Mouse (Mus musculus) MEL (cell line): ENCODE measurements around the gene Pcnx4. TPM values are rescaled to one million over a fixed set of nuclear protein-coding genes. Genes with fewer than 3 reads are reported as not detected.
A peak's percentile ranks its signal among the peaks of the same experiment; 100 is the strongest.

Source experiments
- DNase-seq: peaks from one replicate; pipeline ENCODE4 v3.0.0; 2011; ENCODE audit warnings: low read depth, low spot score
- H3K27ac ChIP-seq: 2 replicates; pipeline ENCODE4 v1.5.1; 2012; ENCODE audit warnings: low read depth, mild to moderate bottlenecking, control low read depth, low read length, moderate library complexity; ENCODE audit not compliant: control insufficient read depth
- H3K27me3 ChIP-seq, 2 experiments: fragments of 150-350 bp in 1 of 2; sonication (generic) in 1 of 2; 2 replicates each; pipeline ENCODE4 v1.6.1; 2012; ENCODE audit warnings: low read length in 2 of 2, mild to moderate bottlenecking in 2 of 2, improper control_type of control experiment in 1 of 2, moderate library complexity in 1 of 2; ENCODE audit not compliant: insufficient read depth in 2 of 2, control insufficient read depth in 1 of 2
- H3K36me3 ChIP-seq, 2 experiments: 2 replicates each; pipeline ENCODE4 v1.6.1; 2012 to 2014; ENCODE audit warnings: low read length in 2 of 2, improper control_type of control experiment in 1 of 2, inconsistent platforms in 1 of 2, mild to moderate bottlenecking in 1 of 2; ENCODE audit not compliant: insufficient read depth in 2 of 2, control insufficient read depth in 1 of 2
- H3K4me1 ChIP-seq, 2 experiments: fragments of 150-350 bp in 1 of 2; sonication (generic) in 1 of 2; 2 replicates each; pipeline ENCODE4 v1.6.1; 2012; ENCODE audit warnings: low read length in 2 of 2, improper control_type of control experiment in 1 of 2, mild to moderate bottlenecking in 1 of 2; ENCODE audit not compliant: insufficient read depth in 2 of 2, control insufficient read depth in 1 of 2
- H3K4me3 ChIP-seq, 2 experiments: fragments of 150-350 bp in 1 of 2; sonication (generic) in 1 of 2; 2 replicates each; pipeline ENCODE4 v1.5.1; 2012; ENCODE audit warnings: low read depth in 2 of 2, low read length in 2 of 2, mild to moderate bottlenecking in 2 of 2, moderate library complexity in 2 of 2, control low read depth in 1 of 2, improper control_type of control experiment in 1 of 2; ENCODE audit not compliant: control insufficient read depth in 1 of 2, insufficient read depth in 1 of 2
- H3K79me2 ChIP-seq: 2 replicates; pipeline ENCODE4 v1.6.1; 2012; ENCODE audit warnings: mild to moderate bottlenecking, low read length, moderate library complexity; ENCODE audit not compliant: control insufficient read depth, poor library complexity, insufficient read depth
- H3K9ac ChIP-seq: 2 replicates; pipeline ENCODE4 v1.6.1; 2012; ENCODE audit warnings: low read depth, mild to moderate bottlenecking, control low read depth, low read length, moderate library complexity; ENCODE audit not compliant: control insufficient read depth, poor library complexity, severe bottlenecking
- H3K9me3 ChIP-seq: fragments of 150-350 bp; sonication (generic); replicated peaks from 2 replicates; pipeline ENCODE4 v1.6.1; 2012; ENCODE audit warnings: mild to moderate bottlenecking, low read length, improper control_type of control experiment, moderate library complexity; ENCODE audit not compliant: insufficient read depth
- BHLHE40 ChIP-seq: IDR thresholded peaks from 2 replicates; pipeline ENCODE4 v1.6.1; 2012; ENCODE audit warnings: low read depth, mild to moderate bottlenecking, inconsistent platforms, low read length, improper control_type of control experiment, borderline replicate concordance
- CTCF ChIP-seq, 3 experiments: IDR thresholded peaks in 2 of 3; conservative IDR thresholded peaks in 1 of 3; 2 replicates each; pipeline ENCODE4 v1.5.1; 2011 to 2012; ENCODE audit warnings: low read length in 3 of 3, low read depth in 2 of 3, mild to moderate bottlenecking in 2 of 3, improper control_type of control experiment in 1 of 3, inconsistent platforms in 1 of 3, mixed read lengths in 1 of 3, moderate library complexity in 1 of 3; ENCODE audit not compliant: control insufficient read depth in 1 of 3, insufficient read depth in 1 of 3, poor library complexity in 1 of 3, severe bottlenecking in 1 of 3
- ELF1 ChIP-seq: IDR thresholded peaks from 2 replicates; pipeline ENCODE4 v1.6.1; 2014; ENCODE audit warnings: low read depth, mild to moderate bottlenecking, inconsistent platforms, low read length, improper control_type of control experiment, moderate library complexity
- ETS1 ChIP-seq: IDR thresholded peaks from 2 replicates; pipeline ENCODE4 v1.6.1; 2012; ENCODE audit warnings: low read depth, mild to moderate bottlenecking, inconsistent platforms, low read length, improper control_type of control experiment, moderate library complexity
- GABPA ChIP-seq: IDR thresholded peaks from 2 replicates; pipeline ENCODE4 v1.6.1; 2012; ENCODE audit warnings: low read depth, mild to moderate bottlenecking, inconsistent platforms, low read length, improper control_type of control experiment, moderate library complexity
- GATA1 ChIP-seq: IDR thresholded peaks from 2 replicates; pipeline ENCODE4 v1.6.1; 2011; ENCODE audit warnings: low read depth, low read length, improper control_type of control experiment
- HCFC1 ChIP-seq: IDR thresholded peaks from 2 replicates; pipeline ENCODE4 v1.6.1; 2012; ENCODE audit warnings: low read depth, mild to moderate bottlenecking, inconsistent platforms, low read length, improper control_type of control experiment, moderate library complexity
- JUND ChIP-seq: IDR thresholded peaks from 2 replicates; pipeline ENCODE4 v1.6.1; 2011; ENCODE audit warnings: low read depth, mild to moderate bottlenecking, improper control_type of control experiment, low read length
- KAT2A ChIP-seq: conservative IDR thresholded peaks from 2 replicates; pipeline ENCODE4 v1.6.1; 2012; ENCODE audit warnings: low read depth, low read length, improper control_type of control experiment, inconsistent platforms
- MAFK ChIP-seq: IDR thresholded peaks from 2 replicates; pipeline ENCODE4 v1.6.1; 2011; ENCODE audit warnings: low read depth, mild to moderate bottlenecking, low read length, improper control_type of control experiment, borderline replicate concordance
- MYB ChIP-seq: IDR thresholded peaks from 2 replicates; pipeline ENCODE4 v1.6.1; 2011; ENCODE audit warnings: mild to moderate bottlenecking, low read depth, low read length, improper control_type of control experiment
- MYC ChIP-seq: IDR thresholded peaks from 2 replicates; pipeline ENCODE4 v1.6.1; 2011; ENCODE audit warnings: low read depth, mild to moderate bottlenecking, low read length, improper control_type of control experiment, moderate library complexity
- NELFE ChIP-seq: IDR thresholded peaks from 2 replicates; pipeline ENCODE4 v1.6.1; 2011; ENCODE audit warnings: low read depth, low read length, improper control_type of control experiment
- POLR2A ChIP-seq, 2 experiments: IDR thresholded peaks; 2 replicates each; pipeline ENCODE4 v1.6.1; 2011 to 2012; ENCODE audit warnings: low read length in 2 of 2, mild to moderate bottlenecking in 2 of 2, control low read depth in 1 of 2, improper control_type of control experiment in 1 of 2, low read depth in 1 of 2, moderate library complexity in 1 of 2; ENCODE audit not compliant: control insufficient read depth in 1 of 2, insufficient read depth in 1 of 2, poor library complexity in 1 of 2
- POLR2AphosphoS2 ChIP-seq: IDR thresholded peaks from 2 replicates; pipeline ENCODE4 v1.6.1; 2011; ENCODE audit warnings: low read length, improper control_type of control experiment
- RAD21 ChIP-seq: IDR thresholded peaks from 2 replicates; pipeline ENCODE4 v1.6.1; 2011; ENCODE audit warnings: mild to moderate bottlenecking, low read depth, low read length, improper control_type of control experiment
- RCOR1 ChIP-seq: IDR thresholded peaks from 2 replicates; pipeline ENCODE4 v1.6.1; 2012; ENCODE audit warnings: low read depth, mild to moderate bottlenecking, inconsistent platforms, low read length, improper control_type of control experiment
- SIN3A ChIP-seq: IDR thresholded peaks from 2 replicates; pipeline ENCODE4 v1.6.1; 2012; ENCODE audit warnings: low read length, improper control_type of control experiment, inconsistent platforms
- SMC3 ChIP-seq: IDR thresholded peaks from 2 replicates; pipeline ENCODE4 v1.6.1; 2011; ENCODE audit warnings: low read depth, low read length, improper control_type of control experiment
- TAL1 ChIP-seq: IDR thresholded peaks from 2 replicates; pipeline ENCODE4 v1.6.1; 2012; ENCODE audit warnings: mild to moderate bottlenecking, inconsistent platforms, low read length, moderate library complexity, mixed read lengths
- TBP ChIP-seq: IDR thresholded peaks from 2 replicates; pipeline ENCODE4 v1.8.0; 2011; ENCODE audit warnings: low read depth, low read length, improper control_type of control experiment
- UBTF ChIP-seq: IDR thresholded peaks from 2 replicates; pipeline ENCODE4 v1.6.1; 2012; ENCODE audit warnings: low read depth, mild to moderate bottlenecking, inconsistent platforms, low read length, improper control_type of control experiment, moderate library complexity, borderline replicate concordance; ENCODE audit not compliant: insufficient read depth
- USF1 ChIP-seq: IDR thresholded peaks from 2 replicates; pipeline ENCODE4 v1.6.1; 2014; ENCODE audit warnings: low read depth, mild to moderate bottlenecking, inconsistent platforms, low read length, improper control_type of control experiment, moderate library complexity
- USF2 ChIP-seq, 2 experiments: IDR thresholded peaks; 2 replicates each; pipeline ENCODE4 v1.6.1; 2011 to 2012; ENCODE audit warnings: improper control_type of control experiment in 2 of 2, low read length in 2 of 2, borderline replicate concordance in 1 of 2, inconsistent platforms in 1 of 2, low read depth in 1 of 2, mild to moderate bottlenecking in 1 of 2; ENCODE audit not compliant: insufficient read depth in 1 of 2
- ZC3H11A ChIP-seq: IDR thresholded peaks from 2 replicates; pipeline ENCODE4 v1.6.1; 2012; ENCODE audit warnings: low read depth, mild to moderate bottlenecking, inconsistent platforms, low read length, improper control_type of control experiment
- ZKSCAN1 ChIP-seq: IDR thresholded peaks from 2 replicates; pipeline ENCODE4 v1.6.1; 2012; ENCODE audit warnings: low read depth, mild to moderate bottlenecking, inconsistent platforms, low read length, improper control_type of control experiment, moderate library complexity
- polyA plus RNA-seq, 2 experiments: library from polyadenylated mRNA; stranded (reverse) in 1 of 2; unstranded in 1 of 2; fragments of >175 nt in 1 of 2; fragments of >200 nt in 1 of 2; gene quantifications; 2 replicates each; pipeline versions ENCODE4 v1.2.1 to v1.2.4; 2012; ENCODE audit warnings: low replicate concordance in 2 of 2, low read depth in 1 of 2; ENCODE audit not compliant: insufficient read length in 2 of 2, insufficient read depth in 1 of 2, missing spikeins in 1 of 2
- total RNA-seq: library from RNA; depleted of rRNA; stranded (reverse); fragments of 300-350 nt; gene quantifications from 2 replicates; pipeline ENCODE4 v1.2.3, GENCODE M21; 2012

The Pcnx4 gene
- total and polyA plus RNA-seq, 3 experiments: 3.2 to 5.2 TPM; not detected in 1

DNA sequence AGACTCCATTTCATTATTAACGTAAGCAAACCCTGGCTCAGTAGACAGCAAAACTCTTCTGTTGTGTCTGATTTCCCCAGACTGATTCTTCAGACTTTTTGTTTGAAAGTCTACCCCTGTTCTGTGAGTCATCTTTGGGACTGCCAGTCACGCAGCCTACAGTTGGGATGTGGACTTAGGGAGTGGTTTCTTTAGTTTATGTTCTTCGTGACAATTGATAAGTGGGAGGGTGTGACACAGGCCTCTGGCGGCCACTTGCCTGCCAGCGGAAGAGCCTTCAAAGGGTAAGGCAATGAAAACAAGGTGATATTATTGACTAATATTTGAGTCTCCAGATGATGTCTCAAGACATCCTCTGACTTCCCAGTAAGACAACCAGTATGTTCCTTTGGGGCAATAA lies 16.3 kb upstream of the Pcnx4 start:
- DNase-seq: peak; percentile 21
- Histone ChIP-seq H3K9me3 (no peaks in the 10 kb centered on the region), H3K27me3 (peaks cover 0 to 3% of the 10 kb centered on the region in 2 experiments; a peak in 2 of 4 replicates), H3K4me1 (no peaks in the 10 kb centered on the region), H3K36me3 (no peaks in the 10 kb centered on the region), H3K27ac (no peak overlapping the region), H3K79me2 (no peaks in the 10 kb centered on the region), H3K9ac (no peak overlapping the region), H3K4me3 (no peak overlapping the region)
- no peak for TF ChIP-seq JUND
- TF ChIP-seq MYB: no peak
- TF ChIP-seq RCOR1: no peak
- no peak for TF ChIP-seq MAFK
- no peak for TF ChIP-seq ZKSCAN1
- no peak for TF ChIP-seq RAD21
- TF ChIP-seq USF1: no peak
- no peak for TF ChIP-seq UBTF
- no peak for TF ChIP-seq BHLHE40
- no peak for TF ChIP-seq KAT2A
- no peak for TF ChIP-seq TBP
- TF ChIP-seq GABPA: no peak
- TF ChIP-seq ELF1: no peak
- no peak for TF ChIP-seq HCFC1
- TF ChIP-seq MYC: no peak
- no peak for TF ChIP-seq ETS1
- no peak for TF ChIP-seq TAL1
- TF ChIP-seq ZC3H11A: no peak
- TF ChIP-seq NELFE: no peak
- TF ChIP-seq SIN3A: no peak

DNA sequence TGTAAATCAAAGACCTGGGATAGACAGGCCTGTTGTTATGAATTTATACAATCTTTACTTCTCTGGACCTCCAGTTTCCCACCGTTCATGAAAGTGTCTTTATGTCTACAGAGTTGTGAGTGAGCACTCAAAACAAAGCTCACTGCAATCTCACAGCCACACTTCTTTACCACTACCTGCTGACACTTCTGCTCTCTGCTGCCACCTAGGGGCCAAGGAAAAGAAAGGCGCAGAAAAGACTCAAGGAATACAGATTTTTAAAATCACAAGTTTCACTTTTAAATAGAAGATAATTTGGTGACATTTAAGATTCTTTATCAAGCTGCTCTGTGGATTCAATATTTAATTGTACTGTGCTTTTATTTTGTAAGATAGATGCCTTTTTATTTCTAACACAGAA lies 15.5 kb upstream of the Pcnx4 start:
- TF ChIP-seq RCOR1 (peak; percentile 68), USF2 (IDR thresholded peaks at IDR 0.05; ENCODE audit: borderline replicate concordance in 1 of 2, insufficient read depth in 1 of 2, low read depth in 1 of 2, low read length in 2 of 2) (no peak), ZKSCAN1 (no peak), CTCF (IDR thresholded peaks at IDR 0.05 in 2 of 3, conservative IDR thresholded peaks at IDR 0.05 in 1 of 3; ENCODE audit: control insufficient read depth in 1 of 3, insufficient read depth in 1 of 3, low read depth in 2 of 3, low read length in 3 of 3, poor library complexity in 1 of 3, severe bottlenecking in 1 of 3) (peak; percentile 71 to 80 (median 76)), GATA1 (no peak), RAD21 (peak; percentile 39), ZC3H11A (peak; percentile 9; the same call in 1 of the 2 replicates), POLR2A (IDR thresholded peaks at IDR 0.05; ENCODE audit: control insufficient read depth in 1 of 2, insufficient read depth in 1 of 2, low read depth in 1 of 2, low read length in 2 of 2, poor library complexity in 1 of 2) (no peak), SMC3 (peak; percentile 63), HCFC1 (no peak), POLR2AphosphoS2 (no peak)
- H3K36me3 ChIP-seq: peaks cover 0 to 4% of the 10 kb centered on the region in 2 experiments; a peak in 2 of 4 replicates
- H3K27me3 ChIP-seq: peaks cover 0 to 3% of the 10 kb centered on the region in 2 experiments; a peak in 2 of 4 replicates
- H3K79me2 ChIP-seq: no peaks in the 10 kb centered on the region
- H3K4me3 ChIP-seq: no peak overlapping the region
- no peak overlapping the region for H3K27ac ChIP-seq
- DNase-seq: peak; percentile 81
- peaks cover 0 to 2% of the 10 kb centered on the region in 2 experiments; a peak in 2 of 4 replicates for H3K4me1 ChIP-seq
- H3K9ac ChIP-seq: no peak overlapping the region
- H3K9me3 ChIP-seq: no peaks in the 10 kb centered on the region
